Comparison of ENCODE assay signal across 11 mouse cellular contexts in the genomic region with DNA sequence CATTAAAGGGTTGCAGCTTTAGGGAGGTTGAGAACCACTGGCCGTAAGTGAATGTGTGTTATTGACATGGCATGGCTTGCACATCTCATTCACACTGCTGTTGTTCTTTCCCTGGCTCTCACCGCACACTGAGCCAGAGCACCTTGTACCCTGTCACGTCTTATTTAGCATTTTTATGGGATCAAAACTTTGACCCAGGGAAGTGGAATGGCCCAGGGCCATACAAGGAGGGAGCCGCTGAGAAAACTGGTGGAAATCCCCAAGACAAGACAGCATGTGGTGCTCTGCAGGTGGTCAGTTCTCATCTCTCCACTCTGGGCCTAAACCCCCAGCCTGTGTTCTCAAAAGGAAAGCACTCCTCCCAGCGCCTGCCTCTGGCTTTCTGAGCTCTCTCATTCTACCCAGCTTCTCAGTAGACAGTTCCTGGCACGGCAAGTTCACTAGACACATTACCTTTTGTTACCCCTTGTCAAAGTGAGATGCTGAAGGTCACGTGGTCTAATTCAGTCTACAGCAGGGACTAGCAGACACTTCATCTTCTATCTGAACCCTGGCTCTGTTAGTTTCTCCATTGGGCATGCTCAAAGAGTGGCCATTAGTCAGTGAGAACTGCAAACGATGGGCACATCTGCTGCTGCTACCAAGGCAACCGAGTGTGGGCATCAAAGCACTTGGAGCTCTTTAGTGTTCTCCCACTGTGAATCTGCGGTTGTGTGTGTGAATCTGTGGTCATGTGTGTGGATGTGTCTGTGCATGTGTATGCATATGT.
A peak's percentile ranks its signal among the peaks of the same experiment; 100 is the strongest.
DNase-seq lines count a peak whose midpoint lies in the region; ATAC-seq and TF ChIP-seq lines count a peak whose summit lies in the region.
"Had no signal": no experiment of that assay in that cellular context is flagged by ENCODE, and none has a peak within 500 bp of the region (broad histone marks: within the 10 kb centered on the region; RNA-seq: fewer than 3 reads in every experiment).

No protein-coding gene starts in this region.

- H3K36me3 ChIP-seq in forebrain, embryonic 15.5 days: no peaks in the 10 kb centered on the region
- no peaks in the 10 kb centered on the region for H3K36me3 ChIP-seq in neural tube, embryonic 13.5 days
- H3K36me3 ChIP-seq in thymus, adult 2 months (ENCODE audit: control insufficient read depth, insufficient read depth, low read length): no peaks in the 10 kb centered on the region

- H3K4me1 ChIP-seq in forebrain, embryonic 15.5 days: peaks cover 27% of the 10 kb centered on the region
- peaks cover 30% of the 10 kb centered on the region for H3K4me1 ChIP-seq in neural tube, embryonic 13.5 days (replicated peaks)
- 0 out of 2 replicates have a peak, but pooled peaks cover 2% of the 10 kb centered on the region for H3K4me1 ChIP-seq in thymus, adult 2 months (replicated peaks; ENCODE audit: control insufficient read depth, insufficient read depth, low read length)

- no peak overlapping the region for H3K4me2 ChIP-seq in forebrain, embryonic 15.5 days (replicated peaks)
- no peak overlapping the region for H3K4me2 ChIP-seq in neural tube, embryonic 13.5 days

- H3K27me3 ChIP-seq in forebrain, embryonic 15.5 days: no peaks in the 10 kb centered on the region
- H3K27me3 ChIP-seq in neural tube, embryonic 13.5 days: no peaks in the 10 kb centered on the region
- H3K27me3 ChIP-seq in thymus, adult 2 months (ENCODE audit: control insufficient read depth, insufficient read depth, low read length): no peaks in the 10 kb centered on the region

- peak; percentile 75 for ATAC-seq in forebrain, embryonic 15.5 days (replicated peaks)
- peak; percentile 83 for ATAC-seq in neural tube, embryonic 13.5 days (ENCODE audit: low read depth)
- ATAC-seq: activated CD4-positive, CD25-positive, alpha-beta regulatory T cell, adult 4 months; CD4-positive, CD25-positive, alpha-beta regulatory T cell, adult 4 months had no signal

- WGBS in forebrain, embryonic 15.5 days: 34% methylated on average over 10 of the region's 10 CpGs
- WGBS in neural tube, embryonic 13.5 days: 28% methylated on average over 10 of the region's 10 CpGs
- WGBS in thymus, adult 2 months: 86% methylated on average over 10 of the region's 10 CpGs

- intact Hi-C loops in left cerebral cortex, adult 2 months (cut with DNase I): no loop called here

- no peak for TF ChIP-seq CTCF in left cerebral cortex, adult 2 months (IDR thresholded peaks at IDR 0.05)
- no peak for TF ChIP-seq CTCF in thymus, adult 2 months (IDR thresholded peaks at IDR 0.05; ENCODE audit: borderline replicate concordance, control insufficient read depth, extremely low read depth, insufficient read depth, low read length, poor library complexity)

- H3K4me3 ChIP-seq in forebrain, embryonic 15.5 days: no peak overlapping the region
- H3K4me3 ChIP-seq in left cerebral cortex, adult 2 months: no peak overlapping the region
- no peak overlapping the region for H3K4me3 ChIP-seq in neural tube, embryonic 13.5 days
- no peak overlapping the region for H3K4me3 ChIP-seq in thymus, adult 2 months (ENCODE audit: control insufficient read depth, insufficient read depth, low read length)

- no peaks in the 10 kb centered on the region for H3K9me3 ChIP-seq in forebrain, embryonic 15.5 days
- H3K9me3 ChIP-seq in neural tube, embryonic 13.5 days: no peaks in the 10 kb centered on the region

- peak; percentile 57 for DNase-seq in kidney, adult 18-20 months
- DNase-seq in kidney, postnatal 4 days: no peak
- DNase-seq in left cerebral cortex, adult 2 months (ENCODE audit: extremely low spot score in 1 of 2, low spot score in 2 of 2): peak in 1 of 2 experiments; percentile 50
- DNase-seq in lung, postnatal 10 days: no peak
- no peak for DNase-seq in lung, postnatal 14 days
- no peak for DNase-seq in thymus, adult 2 months
- DNase-seq: heart, adult 11 months had no signal

- peak overlapping the region; percentile 59 for H3K27ac ChIP-seq in forebrain, embryonic 15.5 days (replicated peaks)
- H3K27ac ChIP-seq in left cerebral cortex, adult 2 months: peak overlapping the region; percentile 76
- peak overlapping the region; percentile 81 for H3K27ac ChIP-seq in neural tube, embryonic 13.5 days (replicated peaks)
- no peak overlapping the region for H3K27ac ChIP-seq in thymus, adult 2 months (ENCODE audit: control insufficient read depth, insufficient read depth, low read length)

- H3K9ac ChIP-seq in forebrain, embryonic 15.5 days (replicated peaks): no peak overlapping the region
- no peak overlapping the region for H3K9ac ChIP-seq in neural tube, embryonic 13.5 days

- no peak for TF ChIP-seq POLR2A in thymus, adult 2 months (IDR thresholded peaks at IDR 0.05; ENCODE audit: control insufficient read depth, extremely low read depth, insufficient read depth, low read length, poor library complexity)
